Mouse (Mus musculus) T-helper 2 cell (primary cell): ENCODE measurements around the gene Ethe1.
"Not testable (repeated sequence)": the region's sequence is repeated elsewhere in the genome, so short reads cannot be mapped to it uniquely, and the experiment has no call there.

Experiments
- in situ Hi-C: fragments of 300-600 bp; cut with MboI, MseI; formaldehyde crosslinking; loops from one replicate; pipeline ENCODE4 v1.15.1; 2025; ENCODE audit warnings: high pct_unique_total_duplicates

The Ethe1 gene

GRCm38 (mm10) chr7:24610879-24611494, 23.6 kb downstream of the Ethe1 start:
- in situ Hi-C loops: loop anchor here (5.0 kb wide), 1 partner anchor 79 kb away; the partner anchor contains the start of gene Irgq

GRCm38 (mm10) chr7:24611709-24612108, 24.4 kb downstream of the Ethe1 start:
- in situ Hi-C loops: loop anchor here (5.0 kb wide), 1 partner anchor 79 kb away; the partner anchor contains the start of gene Irgq

- in situ Hi-C loops: loop anchor here (5.0 kb wide), 1 partner anchor 80 kb away; the partner anchor contains the start of gene Irgq
These were observed 25.1 kb downstream of the Ethe1 start for GRCm38 (mm10) chr7:24612308-24612910.

- in situ Hi-C loops: loop anchor here (5.0 kb wide), 1 partner anchor 83 kb away; the partner anchor contains the start of gene Irgq
These were observed 27.5 kb downstream of the Ethe1 start for GRCm38 (mm10) chr7:24614816-24615215.

GRCm38 (mm10) chr7:24617763-24618162, 30.4 kb downstream of the Ethe1 start:
- in situ Hi-C loops: no loop called here

GRCm38 (mm10) chr7:24618374-24618773, 31.0 kb downstream of the Ethe1 start:
- in situ Hi-C loops: not testable (repeated sequence)

GRCm38 (mm10) chr7:24619671-24620397, 32.5 kb downstream of the Ethe1 start:
- in situ Hi-C loops: no loop called here

GRCm38 (mm10) chr7:24621193-24621592, 33.9 kb downstream of the Ethe1 start:
- in situ Hi-C loops: no loop called here

- in situ Hi-C loops: no loop called here
These were observed 35.6 kb downstream of the Ethe1 start for GRCm38 (mm10) chr7:24622967-24623366.

- in situ Hi-C loops: no loop called here
These were observed 41.6 kb downstream of the Ethe1 start for GRCm38 (mm10) chr7:24628685-24629610.

- in situ Hi-C loops: no loop called here
These were observed 42.3 kb downstream of the Ethe1 start for GRCm38 (mm10) chr7:24629672-24630071.

GRCm38 (mm10) chr7:24630116-24630880, 43.0 kb downstream of the Ethe1 start:
- in situ Hi-C loops: no loop called here

- in situ Hi-C loops: no loop called here
These were observed 48.9 kb downstream of the Ethe1 start, which contains the start of gene Lypd3 for GRCm38 (mm10) chr7:24636264-24636663. Gene Lypd3 (plus strand): TSS chr7:24636550.

GRCm38 (mm10) chr7:24637046-24637445, 49.7 kb downstream of the Ethe1 start:
- in situ Hi-C loops: no loop called here

- in situ Hi-C loops: no loop called here
These were observed 50.9 kb downstream of the Ethe1 start for GRCm38 (mm10) chr7:24638026-24638856.

- in situ Hi-C loops: loop anchor here (5.0 kb wide), 1 partner anchor 38 kb away; no protein-coding TSS in a partner anchor
These were observed 53.1 kb downstream of the Ethe1 start for GRCm38 (mm10) chr7:24640450-24640849.

- in situ Hi-C loops: loop anchor here (5.0 kb wide), 1 partner anchor 40 kb away; no protein-coding TSS in a partner anchor
These were observed 55.1 kb downstream of the Ethe1 start for GRCm38 (mm10) chr7:24642491-24642890.

- in situ Hi-C loops: loop anchor here (5.0 kb wide), 1 partner anchor 42 kb away; no protein-coding TSS in a partner anchor
These were observed 57.1 kb downstream of the Ethe1 start for GRCm38 (mm10) chr7:24644492-24644891.

GRCm38 (mm10) chr7:24644996-24645395, 57.7 kb downstream of the Ethe1 start:
- in situ Hi-C loops: loop anchor here (5.0 kb wide), 1 partner anchor 43 kb away; no protein-coding TSS in a partner anchor
